Mouse (Mus musculus) hindbrain, embryonic 15.5 days (tissue): ENCODE data around the gene Olfr574. TPM values are rescaled to one million over a fixed set of nuclear protein-coding genes. Genes with fewer than 3 reads are reported as not detected.

Source experiments
- ATAC-seq: fragments of 200-750 bp; cut with Nextera tagmentation; 2 replicates; pipeline ENCODE4 v1.8.0; 2017; ENCODE audit warnings: low read depth, moderate number of reproducible peaks, moderate TSS enrichment; ENCODE audit not compliant: low FRiP score
- H3K27ac ChIP-seq: fragments of 300-500 bp; sonication (generic); replicated peaks from 2 replicates; pipeline ENCODE4 v1.5.1; 2015; ENCODE audit warnings: mild to moderate bottlenecking, inconsistent platforms
- H3K27me3 ChIP-seq: fragments of 300-500 bp; sonication (generic); 2 replicates; pipeline ENCODE4 v1.6.1; 2015; ENCODE audit warnings: control low read depth, inconsistent platforms
- H3K36me3 ChIP-seq: fragments of 300-500 bp; sonication (generic); 2 replicates; pipeline ENCODE4 v1.6.1; 2015; ENCODE audit warnings: control low read depth, inconsistent platforms
- H3K4me1 ChIP-seq: fragments of 300-500 bp; sonication (generic); replicated peaks from 2 replicates; pipeline ENCODE4 v1.6.1; 2015; ENCODE audit warnings: control low read depth, inconsistent platforms
- H3K4me2 ChIP-seq: fragments of 300-500 bp; sonication (generic); 2 replicates; pipeline ENCODE4 v1.6.1; 2015; ENCODE audit warnings: moderate library complexity, mild to moderate bottlenecking, inconsistent platforms
- H3K4me3 ChIP-seq: fragments of 300-500 bp; sonication (generic); 2 replicates; pipeline ENCODE4 v1.5.1; 2015; ENCODE audit warnings: mild to moderate bottlenecking, inconsistent platforms
- H3K9ac ChIP-seq: fragments of 300-500 bp; sonication (generic); 2 replicates; pipeline ENCODE4 v1.6.1; 2015; ENCODE audit warnings: inconsistent platforms
- H3K9me3 ChIP-seq: fragments of 300-500 bp; sonication (generic); 2 replicates; pipeline ENCODE4 v1.6.1; 2016; ENCODE audit warnings: control low read depth, inconsistent platforms
- WGBS: fragments of 180-500 bp; shearing (Covaris S2); methylation state at CpG from one replicate; pipeline ENCODE4 v1.1.7; 2015; 5-methylcytosine and 5-hydroxymethylcytosine counted together
- polyA plus RNA-seq: library from polyadenylated mRNA; unstranded; fragments of >200 nt; fragmentation: Nextera tagmentation; extraction: Ambion mirVana; gene quantifications from 2 replicates; pipeline ENCODE4 v1.2.1, GENCODE M21; 2015

Olfr574 gene
- polyA plus RNA-seq, 1 experiment from 2014 or later = not detected

DNA sequence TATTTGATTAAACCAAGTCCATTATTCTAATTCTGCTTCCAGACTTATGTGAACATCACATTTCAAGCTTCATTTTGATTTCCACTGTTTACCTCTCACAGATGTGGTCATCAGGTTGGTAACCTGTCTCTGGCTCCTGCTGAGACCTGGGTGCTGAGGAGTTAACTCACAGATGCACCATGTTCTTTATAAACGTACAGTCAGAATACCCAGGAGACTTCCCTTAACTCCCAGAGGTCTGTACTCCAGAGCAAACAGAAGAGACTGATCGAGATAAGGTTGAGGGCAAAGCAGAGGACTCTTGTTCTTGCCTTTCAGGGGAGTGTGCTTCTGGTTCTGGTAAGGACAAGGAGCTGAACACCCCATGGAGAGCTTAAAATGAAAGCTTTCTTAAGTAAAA, 14.1 kb downstream of the Olfr574 start, which contains the start of gene Olfr576:
Gene Olfr576 (plus strand): TSS at position 301 of the 400 bp plus-strand sequence.
- H3K4me1 ChIP-seq = no peaks in the 10 kb centered on the region
- no peaks in the 10 kb centered on the region for H3K9me3 ChIP-seq
- H3K9ac ChIP-seq = no peak within 1 kb of the TSS
- H3K4me2 ChIP-seq = no peak within 1 kb of the TSS
- H3K36me3 ChIP-seq = no peaks in the 10 kb centered on the region
- H3K27ac ChIP-seq = no peak within 1 kb of the TSS
- no peak for ATAC-seq
- no peaks in the 10 kb centered on the region for H3K27me3 ChIP-seq
- H3K4me3 ChIP-seq = no peak within 1 kb of the TSS
- 61% methylated on average over 2 of the region's 2 CpGs for WGBS

DNA sequence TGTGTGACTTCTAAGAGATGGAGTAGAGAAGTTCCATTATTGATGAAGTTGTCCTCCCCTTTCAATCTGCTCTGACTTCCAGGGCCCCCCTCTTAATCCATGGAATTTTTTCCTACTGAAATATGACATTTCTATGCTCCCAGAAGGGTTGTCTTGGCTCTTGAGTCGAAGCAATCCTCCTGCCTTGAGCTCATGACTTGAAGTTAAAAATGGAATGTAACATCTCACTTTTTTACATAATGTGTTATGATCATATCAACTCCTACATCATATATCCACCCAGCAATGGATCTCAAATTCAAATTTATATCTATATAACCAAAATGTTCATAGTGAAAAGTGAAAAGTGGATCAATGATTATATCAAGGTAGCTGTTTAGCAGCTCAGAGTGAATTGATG, 26.1 kb downstream of the Olfr574 start:
- WGBS = 63% methylated on average over 1 of the region's 1 CpGs
- H3K9me3 ChIP-seq = no peaks in the 10 kb centered on the region
- no peak for ATAC-seq
- no peaks in the 10 kb centered on the region for H3K36me3 ChIP-seq
- no peaks in the 10 kb centered on the region for H3K27me3 ChIP-seq
- H3K27ac ChIP-seq = no peak overlapping the region
- no peaks in the 10 kb centered on the region for H3K4me1 ChIP-seq
- no peak overlapping the region for H3K4me2 ChIP-seq
- no peak overlapping the region for H3K4me3 ChIP-seq
- no peak overlapping the region for H3K9ac ChIP-seq

DNA sequence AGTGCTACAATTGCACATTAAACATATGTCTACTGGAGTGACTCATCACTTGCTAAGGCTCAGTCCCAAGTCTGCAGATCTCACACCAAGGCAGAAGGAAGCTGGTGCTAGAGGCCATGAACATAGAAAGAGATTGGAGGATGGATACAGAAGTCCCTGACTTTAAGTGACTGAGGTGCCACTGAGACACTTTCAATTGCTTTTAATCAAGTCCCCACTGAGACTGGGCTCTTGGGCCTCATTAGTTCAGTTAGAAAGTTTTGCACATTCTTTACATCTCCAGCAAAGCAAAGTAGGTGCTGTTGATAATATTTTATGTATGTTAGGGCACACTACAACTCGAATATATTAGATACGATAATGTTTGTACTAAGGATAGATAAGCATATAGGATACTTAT, 27.6 kb downstream of the Olfr574 start, which contains the start of gene Olfr577:
Gene Olfr577 (minus strand): TSS at position 101 of the 400 bp plus-strand sequence.
- WGBS = 83% methylated on average over 2 of the region's 2 CpGs
- H3K4me1 ChIP-seq = no peaks in the 10 kb centered on the region
- no peak within 1 kb of the TSS for H3K4me3 ChIP-seq
- no peaks in the 10 kb centered on the region for H3K27me3 ChIP-seq
- H3K36me3 ChIP-seq = no peaks in the 10 kb centered on the region
- H3K9me3 ChIP-seq = no peaks in the 10 kb centered on the region
- no peak for ATAC-seq
- H3K9ac ChIP-seq = no peak within 1 kb of the TSS
- H3K27ac ChIP-seq = no peak within 1 kb of the TSS
- no peak within 1 kb of the TSS for H3K4me2 ChIP-seq

DNA sequence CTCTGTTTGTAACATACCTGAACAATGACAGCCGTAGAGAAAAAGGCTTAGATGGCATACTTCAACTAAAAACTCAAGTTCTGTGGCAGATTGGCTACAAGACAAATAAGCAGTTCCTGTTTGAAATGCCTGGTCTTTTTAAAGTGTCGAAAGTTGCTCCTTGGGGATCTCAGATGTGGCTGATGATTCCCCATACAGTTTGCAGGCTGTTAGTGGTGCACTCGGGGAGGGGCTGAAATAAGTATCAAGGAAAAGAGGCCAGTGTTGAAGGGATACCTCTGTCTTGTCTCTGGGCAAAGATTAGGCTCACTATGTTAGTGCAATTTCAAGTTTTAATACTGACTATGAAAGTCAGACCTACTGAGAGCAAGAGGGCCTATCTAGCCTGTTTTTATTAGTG, 41.0 kb downstream of the Olfr574 start, which contains the start of gene Olfr578:
Gene Olfr578 (minus strand): TSS at position 101 of the 400 bp plus-strand sequence.
- H3K4me1 ChIP-seq = no peaks in the 10 kb centered on the region
- no peak within 1 kb of the TSS for H3K27ac ChIP-seq
- no peak within 1 kb of the TSS for H3K4me3 ChIP-seq
- H3K9me3 ChIP-seq = no peaks in the 10 kb centered on the region
- H3K27me3 ChIP-seq = no peaks in the 10 kb centered on the region
- no peak within 1 kb of the TSS for H3K4me2 ChIP-seq
- H3K36me3 ChIP-seq = no peaks in the 10 kb centered on the region
- ATAC-seq = no peak
- 78% methylated on average over 3 of the region's 3 CpGs for WGBS
- H3K9ac ChIP-seq = no peak within 1 kb of the TSS

Other genes with a start within 250 kb of the Olfr574 start
- gene Olfr558, start 246.3 kb upstream of the Olfr574 start, polyA plus RNA-seq = 0.13 and 0.14 TPM in 2 replicates
- gene Olfr33, start 229.4 kb upstream of the Olfr574 start, polyA plus RNA-seq = not detected in 2 replicates
- not detected in 2 replicates for gene Olfr559, start 221.0 kb upstream of the Olfr574 start, polyA plus RNA-seq
- not detected in 2 replicates for gene Olfr560, start 189.1 kb upstream of the Olfr574 start, polyA plus RNA-seq
- gene Olfr78, start 189.0 kb upstream of the Olfr574 start, polyA plus RNA-seq = 0.12 TPM in 1 of 2 replicates, not detected in the other
- not detected in 2 replicates for gene Olfr561, start 177.2 kb upstream of the Olfr574 start, polyA plus RNA-seq
- gene Olfr564, start 145.0 kb upstream of the Olfr574 start, polyA plus RNA-seq = not detected in 2 replicates
- gene Olfr566, start 89.7 kb upstream of the Olfr574 start, polyA plus RNA-seq = not detected in 2 replicates
- not detected in 2 replicates for gene Olfr568, start 71.3 kb upstream of the Olfr574 start, polyA plus RNA-seq
- gene Olfr569, start 57.6 kb upstream of the Olfr574 start, polyA plus RNA-seq = not detected in 2 replicates
- 0.14 TPM in 1 of 2 replicates, not detected in the other for gene Olfr570, start 53.9 kb upstream of the Olfr574 start, polyA plus RNA-seq
- not detected in 2 replicates for gene Olfr571, start 30.9 kb upstream of the Olfr574 start, polyA plus RNA-seq
- not detected in 2 replicates for gene Olfr572, start 24.1 kb upstream of the Olfr574 start, polyA plus RNA-seq
- gene Olfr573-ps1, start 5.9 kb upstream of the Olfr574 start, polyA plus RNA-seq = not detected in 2 replicates
- not detected in 2 replicates for gene Olfr575, start 10.3 kb downstream of the Olfr574 start, polyA plus RNA-seq
- not detected in 2 replicates for gene Olfr576, start 14.2 kb downstream of the Olfr574 start, polyA plus RNA-seq
- not detected in 2 replicates for gene Olfr577, start 27.5 kb downstream of the Olfr574 start, polyA plus RNA-seq
- gene Olfr578, start 40.9 kb downstream of the Olfr574 start, polyA plus RNA-seq = not detected in 2 replicates
- not detected in 2 replicates for gene Olfr582, start 89.6 kb downstream of the Olfr574 start, polyA plus RNA-seq
- not detected in 2 replicates for gene Olfr583, start 102.8 kb downstream of the Olfr574 start, polyA plus RNA-seq
- not detected in 2 replicates for gene Olfr584, start 133.4 kb downstream of the Olfr574 start, polyA plus RNA-seq
- not detected in 2 replicates for gene Olfr585, start 149.3 kb downstream of the Olfr574 start, polyA plus RNA-seq
- gene Olfr586, start 177.2 kb downstream of the Olfr574 start, polyA plus RNA-seq = not detected in 2 replicates
- gene Olfr588-ps1, start 192.4 kb downstream of the Olfr574 start, polyA plus RNA-seq = not detected in 2 replicates
- not detected in 2 replicates for gene Olfr589, start 207.9 kb downstream of the Olfr574 start, polyA plus RNA-seq
- not detected in 2 replicates for gene Olfr591, start 229.9 kb downstream of the Olfr574 start, polyA plus RNA-seq
- not detected in 2 replicates for gene Olfr592, start 236.3 kb downstream of the Olfr574 start, polyA plus RNA-seq